Mouse (Mus musculus) kidney, postnatal 0 days (tissue): ENCODE measurements at regions not wholly inside any gene's neighbourhood (a gene's known extent, or its start where the extent isn't known, plus 50 kb on each side); places are given as distances from the start of the nearest gene placed in this dataset.
A peak's percentile ranks its signal among the peaks of the same experiment; 100 is the strongest.

Experiments
- ATAC-seq: fragments of 200-750 bp; cut with Nextera tagmentation; replicated peaks from 2 replicates; pipeline ENCODE4 v1.8.0; 2017; ENCODE audit warnings: low read depth, moderate number of reproducible peaks, moderate TSS enrichment, moderate library complexity; ENCODE audit not compliant: low FRiP score
- DNase-seq: peaks from one replicate; pipeline ENCODE4 v3.0.0-alpha.2; 2016; ENCODE audit warnings: low spot score
- H3K27ac ChIP-seq: fragments of 300-500 bp; sonication (generic); 2 replicates; pipeline ENCODE4 v1.5.1; 2014; ENCODE audit warnings: mild to moderate bottlenecking
- H3K27me3 ChIP-seq: fragments of 300-500 bp; sonication (generic); 2 replicates; pipeline ENCODE4 v1.6.1; 2014; ENCODE audit warnings: low read length, mixed read lengths; ENCODE audit not compliant: insufficient read depth
- H3K36me3 ChIP-seq: fragments of 300-500 bp; sonication (generic); 2 replicates; pipeline ENCODE4 v1.6.1; 2014; ENCODE audit warnings: low read length, mixed read lengths; ENCODE audit not compliant: insufficient read depth
- H3K4me1 ChIP-seq: fragments of 300-500 bp; sonication (generic); replicated peaks from 2 replicates; pipeline ENCODE4 v1.6.1; 2014; ENCODE audit warnings: antibody characterized with exemption, low read length, mixed read lengths; ENCODE audit not compliant: insufficient read depth
- H3K4me2 ChIP-seq: fragments of 300-500 bp; sonication (generic); 2 replicates; pipeline ENCODE4 v1.6.1; 2014; ENCODE audit warnings: mild to moderate bottlenecking, low read length, moderate library complexity, mixed read lengths
- H3K4me3 ChIP-seq: fragments of 300-500 bp; sonication (generic); replicated peaks from 2 replicates; pipeline ENCODE4 v1.5.1; 2014; ENCODE audit warnings: low read depth, low read length
- H3K9ac ChIP-seq: fragments of 300-500 bp; sonication (generic); 2 replicates; pipeline ENCODE4 v1.6.1; 2014; ENCODE audit warnings: low read depth, low read length
- H3K9me3 ChIP-seq: fragments of 300-500 bp; sonication (generic); replicated peaks from 2 replicates; pipeline ENCODE4 v1.6.1; 2016; ENCODE audit warnings: low read length, inconsistent platforms, mixed read lengths
- CTCF ChIP-seq: IDR thresholded peaks from 2 replicates; pipeline ENCODE4 v1.5.1; 2016; ENCODE audit warnings: antibody characterized with exemption, low read depth, mild to moderate bottlenecking, moderate library complexity
- WGBS: fragments of 180-500 bp; shearing (Covaris S2); extraction: QIAGEN DNeasy Blood & Tissue Kit; methylation state at CpG from one replicate; pipeline ENCODE4 v1.1.7; 2014; 5-methylcytosine and 5-hydroxymethylcytosine counted together

DNA sequence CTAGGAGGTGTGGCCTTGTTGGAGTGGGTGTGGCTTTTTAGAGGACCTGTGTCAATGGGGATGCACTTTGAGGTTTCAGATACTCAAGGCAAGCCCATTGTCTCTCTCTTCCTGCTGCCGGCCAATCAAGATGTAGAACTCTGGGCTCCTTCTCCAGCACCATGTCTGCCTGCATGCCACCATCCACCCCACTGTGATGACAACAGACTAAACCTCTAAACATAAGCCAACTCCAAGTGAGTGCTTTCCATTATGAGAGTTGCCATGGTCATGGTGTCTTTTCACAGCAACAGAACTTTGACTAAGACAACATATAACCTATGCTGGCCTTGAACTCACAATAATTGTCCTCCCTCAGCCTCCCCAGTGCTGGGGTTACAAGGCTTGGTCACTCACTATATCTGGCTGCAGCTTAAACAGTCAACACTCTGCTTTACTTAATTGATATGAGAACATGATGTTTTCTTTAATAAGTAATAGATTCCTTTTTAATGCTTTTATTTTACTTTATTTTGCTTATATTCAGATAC is 246.7 kb upstream of the Tsc22d2 start:
- no peak for DNase-seq
- 95% methylated on average over 1 of the region's 1 CpGs for WGBS
- no peaks in the 10 kb centered on the region for H3K4me1 ChIP-seq
- ATAC-seq = no peak
- H3K27me3 ChIP-seq = no peaks in the 10 kb centered on the region
- no peak overlapping the region for H3K9ac ChIP-seq
- no peak overlapping the region for H3K4me3 ChIP-seq
- no peak for TF ChIP-seq CTCF
- H3K27ac ChIP-seq = no peak overlapping the region
- H3K9me3 ChIP-seq = no peaks in the 10 kb centered on the region
- H3K36me3 ChIP-seq = no peaks in the 10 kb centered on the region
- no peak overlapping the region for H3K4me2 ChIP-seq

- H3K9ac ChIP-seq = no peak overlapping the region
- H3K4me3 ChIP-seq = no peak overlapping the region
- no peak overlapping the region for H3K4me2 ChIP-seq
- 46% methylated on average over 14 of the region's 14 CpGs for WGBS
- no peaks in the 10 kb centered on the region for H3K36me3 ChIP-seq
- no peak for TF ChIP-seq CTCF
- DNase-seq = no peak
- no peak for ATAC-seq
- no peaks in the 10 kb centered on the region for H3K27me3 ChIP-seq
- H3K27ac ChIP-seq = no peak overlapping the region
- no peaks in the 10 kb centered on the region for H3K4me1 ChIP-seq
- no peaks in the 10 kb centered on the region for H3K9me3 ChIP-seq
Measured at GRCm38 (mm10) chr3:58168522-58169185, 245.9 kb upstream of the Tsc22d2 start.

GRCm38 (mm10) chr3:58169786-58170185 is 244.7 kb upstream of the Tsc22d2 start:
- no peak for TF ChIP-seq CTCF
- Histone ChIP-seq H3K4me2 (no peak overlapping the region), H3K4me1 (no peaks in the 10 kb centered on the region), H3K36me3 (no peaks in the 10 kb centered on the region), H3K27ac (no peak overlapping the region), H3K4me3 (no peak overlapping the region), H3K9ac (no peak overlapping the region), H3K27me3 (no peaks in the 10 kb centered on the region), H3K9me3 (no peaks in the 10 kb centered on the region)
- DNase-seq = no peak
- no peak for ATAC-seq
- WGBS = 88% methylated on average over 6 of the region's 6 CpGs

DNA sequence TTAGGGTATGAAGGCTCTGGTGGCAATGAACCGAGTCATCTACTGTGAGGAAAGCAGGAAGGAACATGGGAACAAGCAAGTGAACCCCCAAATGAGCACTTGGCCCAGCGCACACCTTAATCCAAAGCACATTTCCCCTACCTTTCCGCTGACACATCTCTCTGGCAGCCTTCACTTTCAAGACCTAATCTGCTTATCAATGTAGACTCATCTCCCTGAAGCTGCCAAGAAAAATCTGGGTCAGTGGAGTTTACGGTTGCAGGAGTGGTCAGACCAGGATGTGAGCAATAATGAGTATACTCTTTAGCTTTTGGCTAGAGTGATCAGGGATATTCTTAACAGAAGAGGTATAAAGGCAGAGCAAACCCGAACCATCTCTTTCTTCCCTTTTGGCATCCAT is 242.4 kb upstream of the Tsc22d2 start:
- TF ChIP-seq CTCF = no peak
- Histone ChIP-seq H3K9me3 (no peaks in the 10 kb centered on the region), H3K27ac (no peak overlapping the region), H3K4me3 (no peak overlapping the region), H3K9ac (no peak overlapping the region), H3K36me3 (no peaks in the 10 kb centered on the region), H3K4me1 (no peaks in the 10 kb centered on the region), H3K27me3 (no peaks in the 10 kb centered on the region), H3K4me2 (no peak overlapping the region)
- WGBS = 81% methylated on average over 5 of the region's 5 CpGs
- no peak for ATAC-seq
- no peak for DNase-seq

DNA sequence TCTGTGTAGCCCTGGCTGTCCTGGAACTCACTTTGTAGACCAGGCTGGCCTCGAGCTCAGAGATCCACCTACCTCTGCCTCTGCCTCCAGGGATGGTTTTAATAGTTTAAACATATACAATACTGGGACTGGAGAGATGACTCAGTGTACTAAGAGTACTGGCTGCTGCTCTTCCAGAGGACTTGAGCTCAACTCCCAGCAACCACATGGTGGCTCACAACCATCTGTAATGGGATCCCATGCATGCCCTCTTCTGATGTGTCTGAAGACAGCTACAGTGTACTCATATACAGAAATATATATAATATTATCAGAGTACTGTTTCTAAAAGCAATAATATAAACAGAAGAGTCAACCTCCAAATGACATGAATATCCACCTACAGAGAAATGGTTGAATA is 240.7 kb upstream of the Tsc22d2 start:
- no peaks in the 10 kb centered on the region for H3K4me1 ChIP-seq
- 82% methylated on average over 1 of the region's 1 CpGs for WGBS
- H3K9ac ChIP-seq = no peak overlapping the region
- DNase-seq (no peak), ATAC-seq (no peak)
- no peak overlapping the region for H3K4me2 ChIP-seq
- H3K27me3 ChIP-seq = no peaks in the 10 kb centered on the region
- H3K4me3 ChIP-seq = no peak overlapping the region
- TF ChIP-seq CTCF = peak; percentile 39; the same call in 1 of the 2 replicates
- H3K36me3 ChIP-seq = no peaks in the 10 kb centered on the region
- no peak overlapping the region for H3K27ac ChIP-seq
- no peaks in the 10 kb centered on the region for H3K9me3 ChIP-seq

GRCm38 (mm10) chr3:58181715-58182114 is 232.8 kb upstream of the Tsc22d2 start:
- no peak for DNase-seq
- Histone ChIP-seq H3K4me3 (no peak overlapping the region), H3K4me1 (no peaks in the 10 kb centered on the region), H3K9me3 (no peaks in the 10 kb centered on the region), H3K4me2 (no peak overlapping the region), H3K27me3 (no peaks in the 10 kb centered on the region), H3K36me3 (no peaks in the 10 kb centered on the region), H3K9ac (no peak overlapping the region), H3K27ac (no peak overlapping the region)
- no peak for TF ChIP-seq CTCF
- 50% methylated on average over 3 of the region's 3 CpGs for WGBS
- no peak for ATAC-seq

DNA sequence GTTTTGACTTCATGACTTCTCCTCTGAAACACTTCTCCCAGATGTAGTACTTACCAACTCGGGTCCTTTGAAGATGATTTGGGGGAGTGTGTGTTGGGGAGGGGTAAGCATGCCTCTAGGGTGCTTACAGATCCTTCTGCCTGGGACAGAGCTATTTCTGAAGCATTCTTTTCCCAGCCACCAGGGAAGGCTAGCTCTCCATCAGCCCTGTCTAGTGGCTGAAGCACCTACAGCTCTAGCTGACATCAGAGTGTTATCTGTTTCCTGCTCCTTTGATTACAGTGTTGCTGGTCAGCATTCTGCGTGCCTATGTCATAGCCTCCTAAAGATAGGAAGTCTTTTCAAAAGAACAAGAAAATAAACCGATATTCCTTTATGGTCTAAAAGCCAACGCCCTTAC is 232.2 kb upstream of the Tsc22d2 start:
- WGBS = 70% methylated on average over 4 of the region's 4 CpGs
- DNase-seq = no peak
- no peak for ATAC-seq
- H3K9me3 ChIP-seq = no peaks in the 10 kb centered on the region
- H3K4me2 ChIP-seq = no peak overlapping the region
- no peak overlapping the region for H3K9ac ChIP-seq
- no peak overlapping the region for H3K4me3 ChIP-seq
- H3K4me1 ChIP-seq = no peaks in the 10 kb centered on the region
- no peaks in the 10 kb centered on the region for H3K36me3 ChIP-seq
- no peaks in the 10 kb centered on the region for H3K27me3 ChIP-seq
- H3K27ac ChIP-seq = no peak overlapping the region
- TF ChIP-seq CTCF = no peak; the same call in 1 of the 2 replicates
